Mouse (Mus musculus): ENCODE results near the gene Pip5k1a.
"Not testable (repeated sequence)": the region's sequence is repeated elsewhere in the genome, so short reads cannot be mapped to it uniquely, and the experiment has no call there.

Pip5k1a gene

DNA sequence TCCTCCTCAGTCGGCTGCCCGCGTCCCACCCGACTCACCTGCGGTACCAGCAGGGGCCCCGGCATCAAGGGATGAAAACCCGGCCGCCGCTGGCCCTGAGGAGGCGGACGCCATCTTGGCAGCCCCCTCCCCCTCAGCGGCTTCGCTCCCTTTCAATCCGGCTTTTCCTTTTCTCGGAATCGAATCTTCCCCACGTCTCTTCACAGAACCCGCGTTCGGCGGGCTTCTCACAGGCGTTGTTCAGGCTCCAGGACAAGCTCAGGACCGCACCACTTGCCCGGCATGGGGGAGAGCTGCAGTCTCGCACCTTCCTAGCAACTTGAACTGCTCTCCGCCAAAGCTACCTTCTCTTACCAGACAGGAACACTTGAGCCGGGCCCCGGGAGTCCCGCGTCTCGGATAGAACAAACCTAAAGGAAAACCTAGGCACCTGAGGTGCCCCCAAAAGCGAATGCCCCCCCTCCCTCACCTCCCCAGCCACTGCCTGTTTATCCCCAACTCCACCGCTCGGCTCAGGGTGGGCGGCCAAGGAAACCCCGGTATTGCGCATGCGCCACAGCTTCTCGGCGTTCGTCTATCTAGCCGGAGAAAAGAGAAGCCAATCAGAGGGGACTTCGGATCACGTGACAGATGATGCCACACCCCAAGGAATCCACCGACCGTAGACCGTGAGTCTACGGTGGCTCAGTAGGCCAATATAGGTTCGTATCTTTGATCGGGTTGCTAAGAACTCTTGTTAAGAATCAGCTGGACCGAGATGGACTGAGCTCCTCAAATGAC lies at the start of gene Pip5k1a:
Gene Pip5k1a, minus strand, starts transcription at position 593 of the 780 bp plus-strand sequence.
- peak; percentile 99 for DNase-seq (ENCODE audit: low read depth)

DNA sequence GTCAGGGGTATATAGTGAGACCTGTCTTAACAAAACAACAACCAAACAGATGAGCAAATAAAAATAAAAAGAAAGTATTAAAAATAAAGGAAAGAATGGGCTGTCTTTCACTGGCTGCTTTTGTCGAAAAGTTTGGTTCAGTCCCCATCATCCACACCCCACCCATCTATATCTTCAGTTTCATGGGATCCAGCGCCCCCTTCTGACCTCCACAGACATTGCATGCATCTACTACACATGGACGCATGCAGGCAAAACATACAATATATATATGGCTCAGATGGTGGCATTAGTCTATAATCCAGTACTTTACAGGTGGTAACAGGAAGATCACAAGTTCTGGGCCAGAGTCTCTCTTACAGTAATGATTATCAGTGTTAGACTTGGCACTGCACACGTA lies 47.1 kb upstream of the Pip5k1a start:
- DNase-seq (ENCODE audit: low read depth) = peak; percentile 85

DNA sequence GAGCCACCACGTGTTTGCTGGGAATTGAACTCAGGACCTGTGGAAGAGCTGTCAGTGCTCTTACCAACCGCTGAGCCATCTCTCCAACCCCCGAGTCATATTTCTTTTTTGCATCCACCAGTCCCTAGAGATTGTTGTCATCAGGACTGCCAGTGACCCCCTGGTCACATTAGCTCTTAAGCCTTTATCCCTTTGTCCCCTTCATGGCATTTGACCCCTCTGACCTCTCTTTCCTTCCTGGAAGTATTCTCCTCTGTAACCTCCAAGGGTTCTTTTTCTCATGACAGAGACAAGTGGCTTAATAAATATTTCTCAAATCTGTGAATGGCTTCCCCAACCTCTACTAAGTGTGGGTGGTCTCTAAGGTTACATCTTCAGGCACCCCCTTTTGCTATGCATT lies 41.2 kb upstream of the Pip5k1a start:
- DNase-seq (ENCODE audit: low read depth) = no peak

DNA sequence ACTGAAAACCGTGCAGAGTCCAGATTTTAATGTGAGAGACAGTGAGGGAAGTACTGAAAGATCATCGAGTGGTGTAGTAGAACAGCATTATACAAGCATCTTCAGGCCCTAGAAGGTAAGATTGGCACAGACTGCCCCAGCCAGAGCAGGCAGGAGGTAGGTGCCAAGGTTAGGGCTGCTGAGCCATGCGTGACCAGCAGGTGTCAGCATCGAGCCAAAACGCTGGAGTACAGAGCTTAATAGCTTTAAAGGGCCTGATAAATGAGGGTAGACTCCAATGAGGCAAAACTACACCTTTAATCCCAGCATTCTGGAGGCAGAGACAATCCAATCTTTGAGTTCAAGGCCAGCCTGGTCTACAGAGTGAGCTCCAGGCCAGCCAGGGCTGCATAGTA lies 35.9 kb upstream of the Pip5k1a start:
- DNase-seq (ENCODE audit: low read depth) = peak; percentile 96

DNA sequence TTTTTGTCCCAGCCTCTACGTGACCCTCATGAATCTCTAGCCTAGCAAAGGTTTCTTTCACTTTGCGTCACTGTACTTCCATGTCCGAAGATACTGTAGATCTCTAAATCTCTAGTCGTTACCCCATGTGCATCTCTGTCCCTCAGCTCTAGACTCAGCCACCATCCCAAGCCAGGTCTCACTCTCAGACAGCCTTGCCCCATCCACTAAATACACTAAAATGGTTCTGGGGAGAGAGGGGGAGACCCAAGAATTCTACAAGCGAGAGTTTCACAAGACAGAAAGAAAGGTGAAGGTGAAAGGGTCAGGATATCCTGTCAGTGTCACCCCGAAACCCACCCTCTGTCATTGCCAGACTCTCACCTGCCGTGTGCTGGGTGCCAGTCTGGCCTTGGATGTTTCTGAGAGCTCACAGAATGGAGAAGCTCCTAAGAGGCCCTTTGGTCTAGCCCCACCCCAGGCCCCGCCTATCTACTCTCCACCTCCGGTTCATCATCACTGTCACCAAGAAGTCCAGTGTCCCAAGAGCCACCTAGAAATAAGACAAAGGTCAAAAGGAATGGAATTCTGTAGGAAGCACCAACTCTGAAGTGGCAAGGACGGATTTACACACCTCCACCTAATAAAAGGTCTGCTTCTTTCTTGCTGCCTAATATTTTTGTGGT lies 35.4 kb upstream of the Pip5k1a start, which contains the start of gene Tnfaip8l2:
Gene Tnfaip8l2, minus strand, starts transcription at position 409 of the 665 bp plus-strand sequence.
- DNase-seq (ENCODE audit: low read depth) = peak; percentile 84

DNA sequence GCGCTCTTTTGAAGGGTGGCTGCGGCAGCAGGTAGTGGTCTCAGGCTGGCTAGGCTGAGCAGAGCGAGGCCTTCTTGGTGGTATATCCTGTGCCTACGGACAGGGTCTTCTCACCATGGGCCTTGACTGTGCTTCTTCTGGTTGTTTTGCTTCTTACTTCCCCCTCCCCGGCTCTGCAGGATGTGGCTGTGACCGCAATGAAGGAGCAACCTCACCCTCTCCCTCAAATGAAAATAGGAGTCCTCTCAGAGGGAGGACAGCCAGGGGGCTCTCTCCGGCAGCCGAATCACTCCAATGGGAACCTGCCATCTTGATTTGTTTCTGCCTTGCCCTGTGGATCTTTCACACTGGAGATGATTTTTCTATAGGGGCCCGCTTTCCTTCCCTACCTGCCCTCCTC lies 34.7 kb upstream of the Pip5k1a start:
- DNase-seq (ENCODE audit: low read depth) = peak; percentile 86

DNA sequence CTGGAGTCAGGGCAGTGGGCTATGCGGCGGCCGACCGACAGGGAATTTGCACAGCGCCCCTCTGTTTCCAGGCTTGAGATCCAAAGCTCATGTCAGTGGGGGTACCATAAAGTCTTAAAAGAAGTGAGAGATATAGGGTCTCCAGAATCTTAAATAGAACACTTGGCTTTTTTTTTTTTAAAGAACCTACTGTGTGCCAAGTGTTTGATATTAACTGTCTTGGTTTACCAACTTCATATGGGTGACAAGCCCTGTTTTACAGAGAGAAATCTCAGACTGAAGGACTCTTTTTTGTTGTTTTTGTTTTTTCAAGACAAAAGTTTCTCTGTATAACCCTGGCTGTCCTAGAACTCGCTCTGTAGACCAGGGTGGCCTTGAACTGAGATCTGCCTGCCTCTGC lies 34.1 kb upstream of the Pip5k1a start:
- no peak for DNase-seq (ENCODE audit: low read depth)

DNA sequence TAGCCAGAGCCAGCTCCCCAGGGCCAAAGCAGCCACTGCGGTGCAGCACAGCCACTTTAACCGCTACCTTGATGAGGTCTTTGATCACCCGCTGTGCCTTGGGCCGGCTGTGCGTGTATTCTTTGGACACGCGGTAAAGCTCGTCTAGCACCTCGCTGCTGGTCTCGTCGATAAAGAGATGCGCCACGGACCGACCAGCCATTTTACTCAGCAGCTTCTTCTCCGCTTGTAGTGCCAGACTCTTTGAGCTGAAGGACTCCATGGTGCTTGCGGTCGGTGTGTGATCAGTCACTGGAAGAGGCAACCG lies 33.5 kb upstream of the Pip5k1a start:
- DNase-seq (ENCODE audit: low read depth) = peak; percentile 24

DNA sequence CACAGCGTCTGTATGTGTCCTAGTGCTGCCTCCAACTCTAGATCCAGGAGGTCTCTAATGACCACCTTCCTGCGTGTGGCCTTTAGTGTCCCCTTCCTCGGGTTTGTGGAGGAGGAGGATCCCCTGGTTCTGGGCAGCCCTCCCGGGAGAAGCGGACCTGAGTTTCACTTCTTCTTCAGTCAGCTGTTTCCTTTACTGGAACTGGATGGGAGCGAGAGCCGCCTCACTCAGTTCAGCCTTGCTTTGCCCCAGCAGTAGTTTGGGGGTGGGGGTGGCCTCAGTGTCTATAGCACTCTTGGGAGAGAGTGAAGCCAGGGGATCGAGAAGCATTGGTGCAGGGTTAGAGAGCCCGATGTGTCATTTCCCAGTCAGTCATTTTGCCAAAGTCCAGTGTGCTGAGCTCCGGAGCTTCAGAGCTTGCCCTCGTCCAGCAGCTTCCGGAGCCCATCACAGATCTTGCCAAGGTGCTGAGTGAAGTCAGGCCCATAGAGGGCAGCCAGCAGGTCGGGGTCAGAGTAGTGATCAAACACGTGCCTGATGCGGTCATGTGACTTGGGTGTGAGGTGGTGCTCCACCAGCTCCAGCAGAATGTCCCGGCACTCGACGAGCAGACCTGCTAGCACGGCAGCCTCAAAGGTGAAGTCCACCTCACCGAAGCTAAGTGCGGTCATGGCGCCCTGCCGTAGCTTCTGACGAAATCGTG lies 33.0 kb upstream of the Pip5k1a start:
- peak; percentile 16 for DNase-seq (ENCODE audit: low read depth)

DNA sequence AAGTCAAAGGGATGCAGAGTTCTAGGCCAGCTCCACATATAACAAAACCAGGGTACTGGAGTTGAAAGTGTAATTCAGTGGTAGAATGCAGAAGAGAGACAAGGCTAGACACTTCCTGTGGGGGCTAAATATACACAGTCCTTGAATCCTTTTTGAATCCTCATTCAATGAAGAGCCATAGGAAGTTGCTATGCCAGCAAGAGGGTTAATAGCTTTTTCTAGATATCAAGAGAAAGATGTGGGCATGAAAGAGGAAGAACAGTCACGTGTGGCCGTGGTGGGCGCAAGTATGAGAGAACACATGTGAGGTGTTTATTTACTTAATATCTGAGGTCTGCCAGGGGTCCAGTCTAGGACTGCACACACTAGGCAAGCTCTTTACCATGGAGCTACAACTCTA lies 29.6 kb upstream of the Pip5k1a start:
- DNase-seq (ENCODE audit: low read depth) = no peak

DNA sequence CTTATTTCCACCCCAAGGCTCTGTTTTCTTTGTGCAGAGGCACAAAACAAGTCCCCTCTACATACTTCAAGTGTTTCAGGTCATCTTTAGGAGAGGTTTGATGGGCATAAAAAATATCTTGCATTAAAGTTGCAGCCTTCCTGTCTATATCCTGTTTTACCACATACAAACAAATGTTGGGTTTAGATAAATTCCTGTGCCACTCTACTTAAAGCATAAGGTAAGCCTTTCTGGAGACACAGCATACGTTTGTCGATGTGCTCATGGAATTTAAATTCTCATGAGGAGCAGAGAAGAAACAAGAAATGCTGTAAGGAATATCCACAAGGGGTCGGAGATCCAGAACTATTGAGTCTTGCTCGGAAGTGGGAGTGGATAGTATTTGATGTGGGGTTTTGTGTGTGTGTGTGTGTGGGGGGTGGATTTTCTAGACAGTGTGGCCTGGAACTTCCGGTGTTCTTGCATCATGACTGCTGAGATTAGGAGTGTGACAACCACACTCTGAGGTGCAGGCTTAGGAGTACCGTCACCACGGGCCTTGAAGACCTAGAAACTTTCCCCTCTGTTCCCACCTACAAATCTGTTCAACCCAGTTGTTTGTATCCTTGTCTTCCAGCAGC lies 28.8 kb upstream of the Pip5k1a start:
- peak; percentile 88 for DNase-seq (ENCODE audit: low read depth)

DNA sequence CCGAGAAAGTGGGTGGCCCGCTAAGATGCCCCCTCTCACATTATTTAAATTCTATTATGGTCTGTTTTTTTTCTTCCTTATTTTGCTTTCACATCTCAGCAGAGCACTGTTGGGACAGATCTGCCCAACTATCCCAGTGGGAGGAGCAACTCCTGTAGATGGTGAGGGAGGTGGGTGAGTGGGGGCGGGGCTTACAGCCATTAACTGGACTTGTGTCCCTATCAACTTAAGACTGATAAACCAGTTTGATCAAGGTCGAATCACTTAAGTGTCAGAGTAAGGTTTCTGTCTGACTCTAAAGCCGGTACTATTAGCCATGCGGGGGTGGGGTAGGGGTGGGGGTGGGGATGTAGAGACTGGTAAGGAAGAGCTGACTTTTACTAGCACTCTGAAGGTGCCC lies 28.3 kb upstream of the Pip5k1a start:
- DNase-seq (ENCODE audit: low read depth) = peak; percentile 67

DNA sequence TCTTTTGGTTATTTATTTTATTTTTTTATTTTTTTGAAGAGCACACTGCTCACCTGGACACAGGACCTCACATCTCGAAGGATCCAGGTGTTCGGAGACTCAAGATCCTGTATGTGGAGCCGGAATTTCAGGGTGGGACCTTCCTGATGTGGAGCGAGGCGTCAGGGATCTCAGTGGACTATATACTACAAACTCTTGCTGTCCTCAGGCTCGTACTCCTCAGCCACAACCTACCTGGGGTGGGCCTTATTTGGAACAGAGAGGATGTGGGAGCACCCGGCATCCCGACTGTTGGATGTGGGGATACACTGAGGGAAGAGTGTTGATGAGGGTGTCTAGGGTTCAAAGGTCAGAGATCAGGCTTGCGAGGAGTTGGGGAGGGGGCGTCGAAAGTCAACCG lies 27.4 kb upstream of the Pip5k1a start:
- not testable (repeated sequence) for DNase-seq (ENCODE audit: low read depth)

DNA sequence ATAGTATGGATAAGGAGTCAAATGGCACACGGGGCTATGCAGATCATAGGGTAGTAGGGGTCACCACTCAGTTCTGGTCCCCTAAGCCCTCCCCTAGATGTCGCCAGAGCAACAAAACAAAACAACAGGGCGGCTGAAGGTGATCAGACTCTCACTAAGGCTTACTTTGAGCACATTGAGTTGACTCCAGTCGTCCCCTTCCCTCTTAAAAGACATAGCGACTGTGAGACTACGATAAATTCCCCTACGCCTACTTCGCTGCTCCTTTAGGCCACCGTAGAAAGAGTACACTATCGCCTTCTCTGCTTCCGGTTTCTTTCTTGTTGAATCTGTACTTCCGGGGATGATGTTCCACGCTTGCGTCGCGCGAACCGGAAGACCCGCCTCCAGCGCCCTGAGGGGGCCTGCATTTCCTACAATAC lies 27.0 kb upstream of the Pip5k1a start, which contains the start of the genes Scnm1 and Lysmd1:
Gene Scnm1, minus strand, starts transcription at position 332 of the 422 bp plus-strand sequence.
Gene Lysmd1, plus strand, starts transcription at position 409 of the 422 bp plus-strand sequence.
- peak; percentile 96 for DNase-seq (ENCODE audit: low read depth)

DNA sequence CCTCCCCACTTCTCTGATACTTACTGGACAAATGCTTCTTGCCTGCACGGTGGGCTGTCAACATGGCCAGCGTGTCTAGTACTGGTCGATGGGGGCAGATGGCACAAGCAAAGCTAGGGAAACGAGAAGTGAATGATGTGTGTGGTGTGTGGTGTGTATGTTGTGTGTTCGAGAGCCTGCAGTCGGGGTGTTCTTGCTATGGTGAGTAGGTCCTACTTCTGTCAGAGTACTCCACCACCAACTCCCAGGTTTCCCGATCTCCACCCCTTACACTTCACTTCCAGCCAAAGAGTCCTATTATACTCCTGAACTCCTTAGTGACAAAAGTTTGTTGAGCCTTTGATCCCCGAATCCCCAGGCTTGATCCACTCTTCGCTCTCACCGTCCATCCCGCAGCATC lies 26.4 kb upstream of the Pip5k1a start:
- no peak for DNase-seq (ENCODE audit: low read depth)

DNA sequence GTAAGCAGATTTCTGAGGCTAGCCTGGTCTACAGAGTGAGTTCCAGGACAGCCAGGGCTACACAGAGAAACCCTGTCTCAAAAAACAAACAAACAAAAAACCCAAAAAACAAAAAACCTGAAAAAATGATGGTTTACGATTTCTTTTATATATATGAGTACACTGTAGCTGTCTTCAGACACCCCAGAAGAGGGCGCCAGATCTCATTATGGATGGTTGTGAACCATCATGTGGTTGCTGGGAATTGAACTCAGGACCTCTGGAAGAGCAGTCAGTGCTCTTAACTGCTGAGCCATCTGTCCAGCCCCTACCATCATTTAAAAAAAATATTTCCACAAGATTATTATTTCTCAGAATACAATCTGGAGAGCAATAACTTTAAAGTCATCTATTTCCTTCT lies 25.7 kb upstream of the Pip5k1a start:
- DNase-seq (ENCODE audit: low read depth) = not testable (repeated sequence)

DNA sequence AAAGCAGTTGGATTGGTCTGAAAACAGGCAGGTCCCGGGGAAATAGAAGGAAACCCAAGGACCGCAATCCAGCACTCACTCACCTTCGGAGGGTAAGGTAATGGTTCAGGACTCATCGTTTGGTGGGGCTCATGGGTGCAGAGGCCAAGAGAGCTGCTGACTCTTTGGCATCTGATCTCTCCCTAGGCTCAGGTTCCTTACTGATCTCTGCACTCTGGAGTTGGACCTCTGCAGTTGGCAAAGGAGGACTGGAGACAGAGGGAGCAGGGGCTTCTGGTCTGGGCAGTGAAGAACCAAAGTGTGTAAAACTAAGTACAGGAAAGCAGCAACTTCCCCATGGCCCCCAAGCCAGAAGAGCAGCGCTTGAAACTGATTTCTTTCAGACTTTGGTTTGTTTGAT lies 23.4 kb upstream of the Pip5k1a start:
- DNase-seq (ENCODE audit: low read depth) = no peak

DNA sequence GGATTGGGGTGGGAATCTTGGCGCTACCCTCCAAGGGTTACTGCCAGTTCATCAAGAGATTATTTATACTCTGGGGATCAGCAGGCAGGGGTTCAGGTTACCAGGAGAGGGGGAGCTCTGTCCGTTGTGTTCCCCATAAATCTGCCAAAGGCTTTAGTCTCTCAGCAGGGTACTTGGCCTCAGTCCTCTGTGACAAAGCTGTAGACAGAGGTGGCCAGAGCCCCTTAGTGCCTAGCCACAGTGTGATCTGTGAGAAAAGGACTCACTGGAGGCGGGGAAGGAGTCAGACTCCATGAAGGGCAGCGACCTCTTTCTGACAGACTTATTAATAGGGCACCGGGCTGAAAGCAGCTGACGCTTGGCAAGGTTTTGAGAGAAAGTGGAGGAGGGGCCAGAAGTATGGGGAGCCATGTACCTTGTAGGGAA lies 22.5 kb upstream of the Pip5k1a start:
- DNase-seq (ENCODE audit: low read depth) = no peak

DNA sequence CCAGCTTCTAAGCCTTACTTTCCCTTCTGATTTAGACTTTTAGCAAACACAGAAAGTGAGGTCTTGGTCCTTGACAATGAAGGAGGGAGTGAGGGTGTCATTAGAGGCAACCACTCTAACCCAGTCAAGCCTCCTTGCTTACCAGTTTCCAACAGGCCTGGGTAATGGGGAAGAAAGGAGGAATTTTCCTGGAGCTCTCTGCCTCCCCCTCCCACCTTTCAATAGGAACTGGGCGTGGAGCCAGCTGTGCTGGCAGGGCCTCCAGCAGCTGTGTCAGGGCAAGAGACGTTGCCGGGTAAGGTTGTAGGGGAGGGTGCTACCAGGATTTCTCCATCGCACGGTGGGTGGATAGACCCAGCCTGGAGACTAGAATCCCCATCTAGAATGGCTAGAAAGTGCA lies 18.2 kb upstream of the Pip5k1a start:
- DNase-seq (ENCODE audit: low read depth) = no peak

DNA sequence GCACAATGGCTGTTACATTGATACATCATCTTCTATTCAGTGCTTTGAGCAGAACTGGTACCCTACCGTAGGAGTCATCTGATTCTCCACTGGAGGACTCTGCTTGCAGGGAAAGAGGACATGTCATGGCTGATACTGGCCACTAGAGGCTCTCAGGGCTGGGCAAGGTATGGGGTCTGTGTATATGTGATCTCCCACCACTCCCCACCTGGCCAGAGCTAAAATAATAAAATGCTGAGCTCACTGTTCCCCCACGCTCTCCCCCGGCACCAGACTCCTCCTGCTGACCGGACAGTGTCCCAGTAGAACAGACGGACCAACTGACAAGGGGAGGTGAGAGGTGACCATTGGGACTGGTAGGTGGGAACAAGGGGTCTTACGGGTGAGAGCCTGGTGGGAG lies 17.5 kb upstream of the Pip5k1a start, which contains the start of gene Tmod4:
Gene Tmod4, plus strand, starts transcription at position 231 of the 400 bp plus-strand sequence.
- peak; percentile 44 for DNase-seq (ENCODE audit: low read depth)

DNA sequence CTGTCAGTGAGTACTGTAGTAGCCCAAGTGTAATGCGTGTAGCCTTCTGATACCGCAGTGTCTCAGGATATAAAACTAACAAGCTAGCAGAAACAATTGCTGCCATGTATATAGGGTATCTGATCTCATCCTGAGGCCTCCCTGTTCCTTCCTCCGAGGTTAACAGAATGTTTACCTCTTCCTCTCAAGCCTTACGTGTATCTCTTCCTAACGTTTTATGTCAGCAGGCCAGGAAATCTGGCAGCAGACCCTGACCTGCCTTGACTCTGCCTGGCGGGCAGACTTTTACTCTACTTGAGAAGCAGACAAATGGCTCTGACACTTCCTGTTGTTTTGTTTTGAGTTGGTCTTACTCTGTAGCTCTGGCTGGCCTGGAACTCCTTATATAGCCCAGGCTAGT lies 14.8 kb upstream of the Pip5k1a start:
- no peak for DNase-seq (ENCODE audit: low read depth)

DNA sequence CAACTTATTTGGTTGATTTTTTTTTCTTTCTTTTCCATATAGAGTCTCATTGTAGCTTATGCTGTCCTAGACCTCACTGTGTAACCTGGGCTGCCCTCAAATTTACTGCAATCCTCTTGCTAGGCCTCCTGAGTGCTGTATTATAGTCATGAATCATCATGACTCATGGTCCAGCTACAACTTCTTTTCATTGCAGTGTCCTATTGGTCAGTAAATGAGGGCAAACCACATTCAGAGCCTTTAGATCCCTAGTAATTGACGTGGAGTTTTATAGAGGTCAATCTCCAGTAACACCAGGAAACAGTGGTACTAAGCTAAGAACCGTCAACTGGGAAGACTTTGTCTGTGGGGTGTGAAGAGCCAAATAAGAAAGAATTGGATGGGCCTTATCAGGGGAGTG lies 11.0 kb upstream of the Pip5k1a start:
- no peak for DNase-seq (ENCODE audit: low read depth)

Data from induced T-regulatory cell, adult 2 months (primary cell).